Mouse (Mus musculus) urinary bladder, postnatal 36 days (tissue): ENCODE measurements around the gene Sephs2.

Experiments
- DNase-seq, 2 experiments: peaks; one replicate each; pipeline ENCODE4 v3.0.0; 2022; ENCODE audit warnings: low spot score in 2 of 2, mixed read lengths in 1 of 2

Sephs2 gene

DNA sequence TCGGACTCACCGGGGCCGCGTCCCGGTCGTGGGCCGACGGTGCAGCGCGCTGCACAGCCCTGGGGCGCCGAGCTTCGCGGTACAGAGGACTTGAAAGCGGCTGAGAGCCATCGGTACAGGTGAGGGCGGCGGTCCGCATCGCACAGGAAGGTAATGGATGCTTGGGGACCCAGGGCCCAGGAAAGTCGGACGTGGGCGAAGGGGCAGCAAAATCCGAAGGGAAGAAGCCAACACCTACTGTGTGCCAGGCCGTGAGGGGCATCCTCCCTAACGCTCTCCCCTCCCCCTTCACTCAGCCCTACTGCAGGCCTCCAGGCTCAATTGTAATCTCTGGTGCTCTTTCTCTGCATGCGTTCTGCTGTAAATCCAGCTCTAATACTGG is 40.5 kb downstream of the Sephs2 start:
- no peak for DNase-seq

DNA sequence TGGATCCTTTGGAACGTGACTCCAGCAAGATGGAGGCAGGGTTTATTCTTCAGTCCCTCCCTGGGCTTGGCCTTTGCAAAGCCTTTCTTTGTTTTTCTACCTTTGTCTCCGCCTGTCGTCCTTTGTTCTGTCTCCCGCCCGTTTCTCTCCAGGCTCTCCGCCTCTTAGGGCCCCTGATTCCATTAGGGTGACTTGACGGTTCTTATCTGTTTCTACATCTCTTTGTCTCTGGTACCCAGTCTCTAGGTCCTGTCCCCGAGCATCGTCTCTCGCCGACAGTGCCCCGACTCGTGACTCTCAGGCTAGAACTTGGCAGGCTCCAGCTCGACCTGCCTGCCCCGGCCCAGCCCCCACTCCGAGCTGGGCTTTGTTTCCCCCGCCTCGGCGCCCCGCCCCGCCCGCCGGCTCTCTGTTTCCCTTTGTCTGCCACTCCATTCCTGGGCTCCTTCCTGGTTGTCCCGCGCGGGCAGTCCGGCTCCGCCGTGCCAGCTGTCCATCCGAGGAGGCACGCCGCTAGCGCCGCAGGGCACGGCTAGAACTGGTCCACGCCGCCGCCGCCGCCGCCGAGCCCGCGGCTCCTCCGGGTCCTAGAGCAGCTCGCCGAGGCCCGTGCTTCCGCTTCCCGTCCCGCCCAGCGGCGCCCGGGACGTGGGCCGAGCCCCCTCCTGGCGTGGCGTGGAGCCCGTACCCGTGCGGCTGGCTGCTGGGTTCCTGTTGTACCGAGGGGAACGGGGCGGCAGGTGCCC is 41.1 kb downstream of the Sephs2 start, which contains the start of the genes Zfp553 and Sept1:
TSS of gene Zfp553 (plus strand) at position 440 of the 746 bp plus-strand sequence.
TSS of gene Sept1 (minus strand) at position 509 of the 746 bp plus-strand sequence.
- DNase-seq: peak; percentile 79 to 80

DNA sequence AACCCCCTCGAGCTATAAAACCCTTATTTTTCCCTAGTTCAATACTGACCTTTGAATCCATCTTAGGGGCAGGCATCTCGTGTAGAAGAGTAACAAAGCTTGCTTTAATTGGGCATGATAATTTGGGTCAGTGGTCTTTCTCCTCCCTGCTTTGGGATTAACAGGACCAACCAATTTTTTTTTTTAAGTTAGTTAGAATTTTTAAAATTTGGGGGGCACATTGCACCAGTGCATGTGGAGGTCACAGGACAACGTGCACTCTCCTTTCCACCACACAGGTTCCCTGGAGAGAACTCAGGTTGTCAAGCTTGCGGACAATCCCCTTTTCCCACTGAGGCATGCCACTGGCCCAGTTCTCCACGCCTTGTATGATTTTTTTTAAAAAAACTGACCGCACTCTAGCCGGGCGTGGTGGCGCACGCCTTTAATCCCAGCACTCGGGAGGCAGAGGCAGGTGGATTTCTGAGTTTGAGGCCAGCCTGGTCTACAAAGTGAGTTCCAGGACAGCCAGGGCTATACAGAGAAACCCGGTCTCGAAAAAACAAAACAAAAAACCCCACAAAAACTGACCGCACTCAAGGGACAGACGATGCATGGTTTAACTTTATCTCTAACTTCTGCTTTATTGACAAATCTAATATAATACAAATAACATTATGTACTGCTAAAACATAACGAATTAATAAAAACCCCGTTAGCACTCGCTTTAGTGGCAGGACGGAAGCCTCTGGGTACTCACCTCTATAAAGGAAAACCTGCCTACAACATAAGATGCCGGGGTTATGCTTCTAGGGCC is 41.8 kb downstream of the Sephs2 start:
- DNase-seq: no peak

DNA sequence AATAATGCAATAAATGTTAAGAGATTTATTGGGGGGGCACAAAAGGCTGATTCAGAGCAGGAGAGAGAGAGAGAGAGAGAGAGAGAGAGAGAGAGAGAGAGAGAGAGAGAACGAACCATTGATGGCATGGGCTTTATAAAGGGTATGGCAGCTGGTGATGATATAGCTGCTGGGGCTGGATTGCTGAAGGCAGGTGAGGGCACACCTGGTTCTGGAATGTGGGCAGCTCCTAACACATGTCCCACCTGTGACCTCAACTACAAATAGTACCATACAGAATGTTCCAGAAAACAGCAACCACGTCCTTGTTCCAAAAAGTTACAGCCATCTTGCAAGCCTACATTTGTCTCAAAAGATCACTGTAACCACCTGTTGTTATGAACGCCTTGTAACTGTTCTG is 42.5 kb downstream of the Sephs2 start:
- no peak for DNase-seq

DNA sequence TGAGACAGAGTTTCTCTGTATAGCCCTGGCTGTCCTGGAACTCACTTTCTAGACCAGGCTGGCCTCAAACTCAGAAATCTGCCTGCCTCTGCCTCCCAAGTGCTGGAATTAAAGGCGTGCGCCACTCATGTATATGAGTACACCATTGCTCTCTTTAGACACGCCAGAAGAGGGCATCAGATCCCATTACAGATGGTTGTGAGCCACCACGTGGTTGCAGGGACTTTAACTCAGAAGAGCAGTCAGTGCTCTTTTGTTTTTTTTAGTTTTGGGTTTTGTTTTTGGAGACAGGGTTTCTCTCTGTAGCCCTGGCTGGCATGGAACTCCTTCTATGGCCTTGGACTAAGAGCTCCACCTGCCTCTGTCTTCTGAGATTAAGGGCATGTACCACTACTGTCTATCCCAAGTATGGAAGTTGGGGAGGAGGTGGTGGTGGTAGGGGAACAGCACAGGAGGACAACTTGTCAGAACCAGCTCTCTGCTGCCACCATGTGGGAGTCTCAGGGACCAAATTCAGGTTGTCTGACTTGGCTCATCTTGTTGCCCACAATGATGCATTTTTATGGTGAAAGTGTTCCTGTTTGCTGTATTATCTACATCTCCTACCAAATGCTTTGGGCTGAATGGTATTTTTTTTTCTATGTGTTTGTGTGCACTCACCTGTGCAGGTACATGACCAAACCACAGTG is 45.1 kb downstream of the Sephs2 start:
- DNase-seq: peak; percentile 72 to 76

DNA sequence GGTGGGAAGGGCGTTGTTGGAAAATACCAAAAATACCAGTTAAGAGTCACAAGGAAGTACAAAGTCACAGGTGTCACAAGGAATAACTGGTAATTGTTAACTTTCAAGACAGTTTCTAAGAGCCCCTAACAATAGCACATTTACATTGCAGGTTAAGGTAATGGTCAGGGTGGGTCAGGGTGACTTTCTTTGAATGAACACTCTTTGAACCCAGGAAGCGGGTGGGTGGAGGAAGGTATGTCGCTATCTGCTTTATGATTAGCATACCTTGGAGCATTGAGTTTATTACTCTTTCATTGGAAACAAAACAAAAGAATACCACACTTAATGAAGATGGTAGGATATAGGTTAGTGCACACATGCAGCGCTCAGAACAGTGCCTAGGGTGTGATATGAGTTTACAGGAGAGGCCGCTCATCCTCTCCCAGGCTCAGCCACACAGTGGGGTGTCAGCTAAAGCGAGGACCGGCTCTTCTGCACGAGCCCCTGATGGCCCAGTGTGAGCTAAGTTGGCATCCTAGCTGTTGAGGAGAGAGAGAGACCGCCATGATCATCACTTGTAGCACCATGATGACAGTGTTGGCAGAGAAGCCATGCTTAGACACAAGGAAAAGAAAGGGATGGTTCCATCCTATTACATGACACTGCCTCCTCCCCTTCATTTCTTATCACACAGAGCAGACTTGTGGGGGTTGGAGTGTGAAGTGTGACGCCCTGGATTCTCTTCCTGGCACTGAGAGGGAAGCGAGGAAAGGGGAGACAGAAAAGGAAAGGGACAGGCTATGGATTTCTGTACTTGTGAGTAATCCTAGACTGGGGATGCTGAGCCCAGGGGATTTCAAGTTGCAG is 48.5 kb downstream of the Sephs2 start:
- no peak for DNase-seq

DNA sequence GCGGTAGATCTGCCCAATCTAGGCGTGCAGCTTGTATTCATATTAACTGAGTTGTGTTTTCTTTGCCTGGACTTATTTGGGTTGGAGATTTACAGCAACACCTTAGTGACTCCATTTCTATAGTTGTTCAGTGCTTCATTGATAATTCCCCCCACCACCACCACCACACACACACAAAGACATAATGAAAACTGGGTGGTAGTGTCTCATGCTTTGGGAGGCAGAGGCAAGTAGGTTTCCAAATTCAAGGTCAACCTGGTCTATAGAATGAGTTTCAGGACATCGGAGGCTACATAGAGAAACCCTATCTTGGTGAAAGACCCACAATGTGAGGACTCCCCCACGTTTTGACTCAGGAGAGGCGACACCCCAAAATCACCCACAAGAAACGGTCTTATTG is 49.2 kb downstream of the Sephs2 start:
- no peak for DNase-seq

DNA sequence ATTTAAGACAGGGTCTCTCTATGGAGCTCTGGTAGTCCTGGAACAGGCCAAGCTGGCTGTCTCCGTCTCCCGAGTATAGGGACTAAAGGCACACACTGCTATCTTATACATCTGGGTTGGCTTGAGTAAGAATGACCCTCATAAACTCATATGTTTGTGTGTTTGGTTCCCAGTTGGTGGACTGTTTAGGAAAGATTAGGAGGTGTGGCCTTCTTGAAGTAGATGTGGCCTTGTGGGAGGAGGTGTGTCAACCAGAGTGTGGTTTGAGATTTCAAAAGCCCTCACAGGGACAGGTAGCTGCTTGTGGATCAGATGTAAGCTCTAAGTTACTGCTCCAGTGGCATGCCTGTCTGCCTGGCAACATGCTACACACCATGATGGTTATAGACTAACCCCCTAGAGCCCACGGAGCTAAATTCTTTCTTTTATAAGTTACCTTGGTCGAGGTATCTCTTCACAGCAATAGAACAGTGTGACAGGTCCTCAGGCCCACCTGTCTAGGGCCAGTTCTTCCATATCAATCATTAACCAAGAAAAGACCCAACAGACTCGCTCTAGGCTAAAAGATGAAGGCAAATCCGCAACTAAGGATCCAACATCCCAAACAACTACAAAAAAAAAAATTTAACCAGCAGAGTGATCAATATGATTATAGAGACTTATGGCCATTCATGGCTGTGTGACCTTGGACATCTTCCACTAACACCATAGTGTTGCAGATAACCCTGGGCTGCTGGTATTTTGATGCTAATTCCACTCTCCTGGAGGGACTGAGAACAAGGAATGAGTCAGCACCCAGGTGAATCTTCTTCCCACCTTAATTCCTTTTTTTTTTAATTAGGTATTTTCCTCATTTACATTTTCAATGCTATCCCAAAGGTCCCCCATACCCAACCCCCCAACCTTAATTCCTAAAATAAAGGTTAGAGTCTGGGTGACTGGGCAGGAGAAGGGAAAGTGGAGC is 50.1 kb downstream of the Sephs2 start:
- DNase-seq: no peak

DNA sequence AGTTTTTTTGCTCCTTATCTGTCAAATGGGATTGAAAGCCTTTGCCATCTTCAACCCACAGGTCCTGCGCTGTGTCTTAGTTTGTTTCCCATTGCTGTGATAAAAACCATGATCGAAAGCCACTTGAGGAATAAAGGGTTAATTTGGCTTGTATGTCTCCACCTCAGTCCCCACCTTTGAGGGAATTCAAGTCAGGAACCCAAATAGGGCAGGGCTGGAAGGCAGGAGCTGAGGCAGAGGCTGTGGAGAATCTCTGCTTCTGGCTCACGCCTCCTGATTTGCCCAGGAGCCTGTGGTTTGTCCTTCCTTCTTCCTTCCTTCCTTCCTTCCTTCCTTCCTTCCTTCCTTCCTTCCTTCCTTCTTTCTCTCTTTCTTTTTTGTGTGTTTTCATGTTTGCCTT is 50.7 kb downstream of the Sephs2 start:
- no peak for DNase-seq
